Mouse (Mus musculus): ENCODE results near the gene Foxn3.
A peak's percentile ranks its signal among the peaks of the same experiment; 100 is the strongest.

The Foxn3 gene

GRCm38 (mm10) chr12:99299900-99300299 lies 263.5 kb downstream of the Foxn3 start:
- DNase-seq (ENCODE audit: low read depth, low spot score), result no peak

- DNase-seq (ENCODE audit: low read depth, low spot score), result peak; percentile 23
These were observed 264.4 kb downstream of the Foxn3 start for GRCm38 (mm10) chr12:99298851-99299600.

GRCm38 (mm10) chr12:99298242-99298641 lies 265.1 kb downstream of the Foxn3 start:
- DNase-seq (ENCODE audit: low read depth, low spot score), result no peak

- no peak for DNase-seq (ENCODE audit: low read depth, low spot score)
These were observed 265.6 kb downstream of the Foxn3 start for GRCm38 (mm10) chr12:99297792-99298191.

GRCm38 (mm10) chr12:99293532-99293931 lies 269.9 kb downstream of the Foxn3 start:
- DNase-seq (ENCODE audit: low read depth, low spot score), result no peak

GRCm38 (mm10) chr12:99292152-99292551 lies 271.2 kb downstream of the Foxn3 start:
- no peak for DNase-seq (ENCODE audit: low read depth, low spot score)

GRCm38 (mm10) chr12:99287081-99287480 lies 276.3 kb downstream of the Foxn3 start:
- DNase-seq (ENCODE audit: low read depth, low spot score), result no peak

GRCm38 (mm10) chr12:99286662-99287061 lies 276.7 kb downstream of the Foxn3 start:
- DNase-seq (ENCODE audit: low read depth, low spot score), result no peak

GRCm38 (mm10) chr12:99285656-99286055 lies 277.7 kb downstream of the Foxn3 start:
- DNase-seq (ENCODE audit: low read depth, low spot score), result no peak

- DNase-seq (ENCODE audit: low read depth, low spot score), result peak; percentile 23
These were observed 278.2 kb downstream of the Foxn3 start for GRCm38 (mm10) chr12:99285199-99285598.

- DNase-seq (ENCODE audit: low read depth, low spot score), result no peak
These were observed 278.8 kb downstream of the Foxn3 start for GRCm38 (mm10) chr12:99284419-99285069.

GRCm38 (mm10) chr12:99280826-99281225 lies 282.6 kb downstream of the Foxn3 start:
- DNase-seq (ENCODE audit: low read depth, low spot score), result no peak

GRCm38 (mm10) chr12:99280291-99280690 lies 283.1 kb downstream of the Foxn3 start:
- no peak for DNase-seq (ENCODE audit: low read depth, low spot score)

- DNase-seq (ENCODE audit: low read depth, low spot score), result no peak
These were observed 284.0 kb downstream of the Foxn3 start for GRCm38 (mm10) chr12:99279426-99279825.

GRCm38 (mm10) chr12:99274589-99274988 lies 288.8 kb downstream of the Foxn3 start:
- no peak for DNase-seq (ENCODE audit: low read depth, low spot score)

- no peak for DNase-seq (ENCODE audit: low read depth, low spot score)
These were observed 294.0 kb downstream of the Foxn3 start for GRCm38 (mm10) chr12:99269396-99269795.

GRCm38 (mm10) chr12:99268954-99269353 lies 294.4 kb downstream of the Foxn3 start:
- DNase-seq (ENCODE audit: low read depth, low spot score), result no peak

GRCm38 (mm10) chr12:99267732-99268131 lies 295.6 kb downstream of the Foxn3 start:
- no peak for DNase-seq (ENCODE audit: low read depth, low spot score)

GRCm38 (mm10) chr12:99266434-99266833 lies 296.9 kb downstream of the Foxn3 start:
- no peak for DNase-seq (ENCODE audit: low read depth, low spot score)

- no peak for DNase-seq (ENCODE audit: low read depth, low spot score)
These were observed 297.6 kb downstream of the Foxn3 start for GRCm38 (mm10) chr12:99265777-99266176.

GRCm38 (mm10) chr12:99264386-99264785 lies 299.0 kb downstream of the Foxn3 start:
- DNase-seq (ENCODE audit: low read depth, low spot score), result no peak

- DNase-seq (ENCODE audit: low read depth, low spot score), result no peak
These were observed 299.6 kb downstream of the Foxn3 start for GRCm38 (mm10) chr12:99263592-99264335.
